Mouse (Mus musculus) liver, embryonic 13.5 days (tissue): ENCODE results near the gene Gpr183. TPM values are rescaled to one million over a fixed set of nuclear protein-coding genes. Genes with fewer than 3 reads are reported as not detected.

Source experiments
- ATAC-seq: fragments of 200-750 bp; cut with Nextera tagmentation; 2 replicates; pipeline ENCODE4 v1.8.0; 2017; ENCODE audit warnings: low read depth, mild to moderate bottlenecking, moderate number of reproducible peaks, moderate library complexity
- DNase-seq: peaks from one replicate; pipeline ENCODE4 v3.0.0; 2022
- H3K27ac ChIP-seq: fragments of 300-500 bp; sonication (generic); 2 replicates; pipeline ENCODE4 v1.5.1; 2015; ENCODE audit warnings: moderate library complexity, mild to moderate bottlenecking, inconsistent platforms
- H3K27me3 ChIP-seq: fragments of 300-500 bp; sonication (generic); 2 replicates; pipeline ENCODE4 v1.6.1; 2015; ENCODE audit warnings: mild to moderate bottlenecking, inconsistent platforms
- H3K36me3 ChIP-seq: fragments of 300-500 bp; sonication (generic); 2 replicates; pipeline ENCODE4 v1.6.1; 2015; ENCODE audit warnings: mild to moderate bottlenecking, inconsistent platforms
- H3K4me1 ChIP-seq: fragments of 300-500 bp; sonication (generic); replicated peaks from 2 replicates; pipeline ENCODE4 v1.6.1; 2015; ENCODE audit warnings: inconsistent platforms
- H3K4me2 ChIP-seq: fragments of 300-500 bp; sonication (generic); 2 replicates; pipeline ENCODE4 v1.6.1; 2015; ENCODE audit warnings: inconsistent platforms, mild to moderate bottlenecking, moderate library complexity
- H3K4me3 ChIP-seq: fragments of 300-500 bp; sonication (generic); replicated peaks from 2 replicates; pipeline ENCODE4 v1.5.1; 2015; ENCODE audit warnings: mild to moderate bottlenecking, inconsistent platforms
- H3K9ac ChIP-seq: fragments of 300-500 bp; sonication (generic); 2 replicates; pipeline ENCODE4 v1.6.1; 2015; ENCODE audit warnings: mild to moderate bottlenecking, inconsistent platforms
- H3K9me3 ChIP-seq: fragments of 300-500 bp; sonication (generic); replicated peaks from 2 replicates; pipeline ENCODE4 v1.6.1; 2016; ENCODE audit warnings: inconsistent platforms
- WGBS: fragments of 180-500 bp; shearing (Covaris S2); methylation state at CpG from one replicate; pipeline ENCODE4 v1.1.7; 2015; ENCODE audit not compliant: insufficient replicate concordance; 5-methylcytosine and 5-hydroxymethylcytosine counted together
- polyA plus RNA-seq: library from polyadenylated mRNA; unstranded; fragments of >200 nt; fragmentation: Nextera tagmentation; extraction: Ambion mirVana; gene quantifications from 2 replicates; pipeline ENCODE4 v1.2.1, GENCODE M21; 2015

The Gpr183 gene
- polyA plus RNA-seq, 1 experiment from 2014 or later, result 0.96 TPM

DNA sequence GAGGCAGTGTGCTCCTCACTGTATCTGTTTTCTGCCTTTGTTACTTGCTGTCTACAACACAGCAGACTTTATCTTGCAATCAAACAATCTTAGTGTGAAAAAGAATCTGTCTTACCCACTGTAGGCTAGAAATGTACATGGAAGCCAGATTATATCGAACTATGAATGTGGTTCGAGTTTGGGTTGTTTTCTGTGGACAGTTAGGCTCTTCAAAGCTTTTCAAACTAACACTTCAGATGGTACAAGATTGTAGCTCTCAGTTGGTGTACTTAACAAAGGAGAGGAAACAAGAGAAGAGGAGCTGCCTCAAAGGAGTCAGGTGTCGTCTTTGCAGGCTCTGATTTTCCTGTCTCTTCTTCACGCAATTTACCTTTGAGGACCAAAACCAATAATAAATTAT is 22.7 kb upstream of the Gpr183 start:
- no peaks in the 10 kb centered on the region for H3K9me3 ChIP-seq
- DNase-seq (no peak), ATAC-seq (no peak)
- no peak overlapping the region for H3K27ac ChIP-seq
- no peak overlapping the region for H3K4me3 ChIP-seq
- 71% methylated on average over 4 of the region's 4 CpGs for WGBS
- H3K4me2 ChIP-seq, result no peak overlapping the region
- H3K36me3 ChIP-seq, result no peaks in the 10 kb centered on the region
- H3K9ac ChIP-seq, result no peak overlapping the region
- peaks cover 47% of the 10 kb centered on the region for H3K4me1 ChIP-seq
- H3K27me3 ChIP-seq, result no peaks in the 10 kb centered on the region

DNA sequence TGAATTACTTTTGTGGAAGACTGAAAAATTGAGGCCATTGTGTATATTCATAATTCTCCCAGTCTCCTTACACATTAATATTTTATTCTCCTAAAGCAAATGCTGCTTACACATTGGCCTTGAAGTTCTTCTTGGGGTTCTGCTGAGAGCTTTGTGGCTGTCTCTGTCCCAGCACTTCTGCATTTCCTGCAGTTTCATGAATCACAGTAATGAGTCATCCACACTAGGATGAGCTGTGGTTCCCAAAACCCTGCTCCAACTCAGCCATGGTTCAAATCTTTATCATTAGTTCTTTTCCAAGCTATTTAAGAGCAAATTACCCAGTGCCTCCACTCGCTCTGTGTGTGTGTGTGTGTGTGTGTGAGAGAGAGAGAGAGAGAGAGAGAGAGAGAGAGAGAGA is 22.3 kb upstream of the Gpr183 start:
- DNase-seq (no peak), ATAC-seq (no peak)
- H3K36me3 ChIP-seq, result no peaks in the 10 kb centered on the region
- no peak overlapping the region for H3K4me3 ChIP-seq
- no peaks in the 10 kb centered on the region for H3K9me3 ChIP-seq
- peaks cover 48% of the 10 kb centered on the region for H3K4me1 ChIP-seq
- no peaks in the 10 kb centered on the region for H3K27me3 ChIP-seq
- H3K27ac ChIP-seq, result no peak overlapping the region
- no peak overlapping the region for H3K9ac ChIP-seq
- no peak overlapping the region for H3K4me2 ChIP-seq
- 53% methylated on average over 1 of the region's 1 CpGs for WGBS

DNA sequence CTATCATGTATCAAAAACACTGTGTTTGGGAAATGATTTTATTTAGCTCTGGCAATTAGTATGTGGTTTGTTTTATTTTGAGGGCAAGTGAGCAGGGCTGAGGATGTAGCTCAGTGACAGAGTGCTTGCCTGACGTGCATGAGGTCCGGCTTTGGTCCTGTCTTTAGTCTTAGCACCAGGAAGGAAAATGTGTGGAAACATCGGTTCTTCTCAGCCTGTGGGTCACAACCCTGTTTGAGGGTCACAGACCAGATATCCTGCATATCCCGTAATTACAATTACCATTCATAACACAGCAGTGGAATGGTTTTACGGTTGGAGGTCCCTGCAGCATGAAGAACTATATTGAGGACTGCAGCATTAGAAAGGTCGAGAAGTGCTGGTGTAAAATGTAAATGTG is 21.0 kb upstream of the Gpr183 start:
- Histone ChIP-seq H3K27me3 (no peaks in the 10 kb centered on the region), H3K9me3 (no peaks in the 10 kb centered on the region), H3K4me3 (no peak overlapping the region), H3K4me1 (peaks cover 49% of the 10 kb centered on the region), H3K9ac (no peak overlapping the region), H3K27ac (no peak overlapping the region), H3K36me3 (no peaks in the 10 kb centered on the region), H3K4me2 (no peak overlapping the region)
- peak; percentile 31; the same call in 1 of the 2 replicates for ATAC-seq
- WGBS, result 56% methylated on average over 6 of the region's 6 CpGs
- no peak for DNase-seq

DNA sequence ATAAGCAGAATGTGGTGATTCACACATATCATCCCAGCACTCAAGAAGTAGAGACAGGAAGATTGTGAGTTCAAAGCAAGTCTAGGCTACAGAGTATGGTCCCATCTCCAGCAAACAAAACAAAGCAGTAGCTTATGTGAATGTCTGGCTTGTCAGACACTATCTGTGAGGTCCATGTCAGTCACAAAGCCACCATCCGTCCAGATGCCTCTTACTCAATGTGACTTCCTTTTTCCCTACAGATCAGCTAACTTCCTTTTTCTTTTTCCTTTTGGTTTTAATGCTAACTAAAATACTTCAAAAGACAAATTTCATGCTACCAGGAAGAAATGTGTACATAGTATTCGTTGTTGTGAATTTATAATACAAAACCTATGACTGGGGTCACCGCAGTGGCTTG is 20.5 kb upstream of the Gpr183 start:
- H3K27ac ChIP-seq, result peak overlapping the region; percentile 23; the same call in 1 of the 2 replicates
- ATAC-seq (no peak), DNase-seq (no peak)
- H3K9ac ChIP-seq, result no peak overlapping the region
- no peaks in the 10 kb centered on the region for H3K27me3 ChIP-seq
- H3K4me3 ChIP-seq, result no peak overlapping the region
- peaks cover 49% of the 10 kb centered on the region for H3K4me1 ChIP-seq
- no peak overlapping the region for H3K4me2 ChIP-seq
- WGBS, result 16% methylated on average over 3 of the region's 3 CpGs
- no peaks in the 10 kb centered on the region for H3K9me3 ChIP-seq
- no peaks in the 10 kb centered on the region for H3K36me3 ChIP-seq

DNA sequence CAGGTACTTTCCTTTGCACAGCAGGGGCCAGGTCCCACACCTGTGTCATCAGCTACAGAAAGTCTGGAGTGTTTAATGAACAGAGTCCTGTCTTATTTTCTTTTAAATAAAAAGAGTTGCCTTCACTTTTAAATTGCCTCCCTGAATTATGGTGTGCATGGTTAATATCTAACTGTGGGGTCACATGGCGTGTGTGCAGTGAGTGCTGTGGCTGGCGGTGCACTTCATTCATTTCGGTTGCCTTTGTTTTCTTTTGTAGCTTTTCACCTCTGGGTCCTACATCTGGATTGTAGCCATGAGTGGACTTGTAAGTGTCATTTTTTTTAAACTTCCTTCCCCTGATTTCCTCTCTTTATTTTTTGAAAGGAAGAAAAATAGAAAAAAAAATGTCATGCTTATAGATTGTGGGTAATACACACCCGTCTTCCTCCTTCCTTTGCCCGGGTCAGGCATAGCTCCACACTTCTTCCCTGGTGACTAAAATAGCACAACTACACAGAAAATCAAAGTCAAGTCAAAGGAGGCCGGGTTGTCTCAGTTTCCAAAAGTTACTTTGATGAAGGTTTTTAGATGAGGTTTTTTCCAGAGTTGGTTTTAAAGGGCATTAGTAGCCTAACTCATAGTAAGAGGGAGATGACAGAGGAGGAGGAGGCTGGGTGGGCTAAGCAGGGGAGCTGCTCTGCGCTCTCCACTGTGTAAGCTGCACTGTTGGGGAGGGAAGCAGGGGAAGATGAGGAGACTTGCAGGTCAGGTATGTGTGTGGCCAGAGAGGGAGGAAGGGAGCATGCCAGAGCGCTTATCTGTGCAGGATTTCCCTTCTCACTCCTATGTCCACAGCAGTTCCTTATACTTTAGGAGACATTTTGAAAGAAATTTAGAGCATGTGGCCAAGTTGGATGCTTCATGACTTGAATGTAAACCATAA is 18.3 kb upstream of the Gpr183 start:
- Histone ChIP-seq H3K27me3 (no peaks in the 10 kb centered on the region), H3K4me2 (no peak overlapping the region), H3K4me3 (no peak overlapping the region), H3K4me1 (peaks cover 33% of the 10 kb centered on the region), H3K9ac (no peak overlapping the region), H3K27ac (peak overlapping the region; percentile 20; the same call in 1 of the 2 replicates), H3K9me3 (no peaks in the 10 kb centered on the region), H3K36me3 (no peaks in the 10 kb centered on the region)
- WGBS, result 45% methylated on average over 8 of the region's 8 CpGs
- DNase-seq, result no peak
- peak; percentile 44; the same call in 1 of the 2 replicates for ATAC-seq

DNA sequence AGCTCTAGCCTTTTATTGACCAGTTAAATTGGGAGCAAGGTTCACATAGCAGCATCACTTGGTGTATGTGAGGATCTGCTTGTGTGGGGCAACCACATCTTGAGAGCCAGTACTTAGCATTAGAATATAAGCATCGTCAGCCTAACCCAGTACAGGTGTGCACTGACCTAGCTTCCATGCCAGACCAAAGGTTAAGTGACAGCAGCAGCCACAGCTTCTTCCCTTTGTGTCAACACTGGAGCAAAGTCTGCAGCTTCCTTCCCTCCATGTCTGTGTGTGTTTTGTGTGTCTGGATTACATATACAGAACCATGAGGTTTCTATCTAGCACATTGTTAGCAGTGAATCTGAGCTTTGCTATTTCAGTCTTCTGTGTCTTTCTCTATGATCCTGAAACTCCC is 16.5 kb upstream of the Gpr183 start:
- Histone ChIP-seq H3K36me3 (no peaks in the 10 kb centered on the region), H3K27ac (no peak overlapping the region), H3K9me3 (no peaks in the 10 kb centered on the region), H3K4me3 (no peak overlapping the region), H3K27me3 (no peaks in the 10 kb centered on the region), H3K4me1 (peaks cover 23% of the 10 kb centered on the region), H3K4me2 (no peak overlapping the region), H3K9ac (no peak overlapping the region)
- 83% methylated on average over 1 of the region's 1 CpGs for WGBS
- DNase-seq, result no peak
- ATAC-seq, result no peak

DNA sequence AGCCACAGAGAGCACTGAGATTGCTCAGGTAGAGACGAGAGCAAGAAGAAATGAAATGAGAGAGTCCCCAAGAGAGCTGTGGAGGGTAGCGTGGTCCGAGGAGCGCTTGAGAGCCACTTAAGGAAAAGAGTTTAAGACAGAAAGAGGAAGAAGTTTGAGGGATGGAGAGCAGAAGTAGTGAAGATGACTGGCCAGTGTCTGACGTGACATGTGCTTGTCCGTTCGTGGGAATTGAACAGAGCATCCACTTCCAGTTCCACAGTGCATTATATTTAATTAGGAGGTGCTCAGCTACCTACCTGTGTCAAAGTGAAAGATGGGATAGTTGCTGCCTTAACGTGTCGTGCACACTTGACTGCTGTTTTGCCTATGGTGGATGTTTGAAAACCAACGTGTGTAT is 8.1 kb upstream of the Gpr183 start:
- 63% methylated on average over 10 of the region's 10 CpGs for WGBS
- H3K9me3 ChIP-seq, result no peaks in the 10 kb centered on the region

DNA sequence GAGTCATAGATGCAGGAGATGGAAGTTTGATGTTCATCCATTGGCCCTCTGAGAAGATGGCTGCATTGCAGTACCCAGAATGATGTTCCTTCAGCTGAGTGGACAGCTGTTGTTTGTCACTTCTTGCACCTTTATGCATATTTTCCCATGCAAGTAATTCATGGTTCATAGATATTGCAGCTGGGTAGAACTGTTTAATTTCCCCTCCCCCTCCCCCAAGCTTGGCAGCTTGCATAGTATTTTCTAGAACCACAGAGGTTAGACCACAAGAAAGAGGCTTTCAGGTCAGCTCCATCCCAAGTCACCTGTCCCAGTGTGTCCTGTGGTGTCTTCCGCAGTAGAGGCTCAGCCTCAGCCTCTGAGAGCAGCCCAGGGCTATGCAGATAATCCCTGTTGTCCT is 5.4 kb upstream of the Gpr183 start:
- no peak overlapping the region for H3K9ac ChIP-seq
- 0 out of 2 replicates have a peak, but pooled peaks cover 6% of the 10 kb centered on the region for H3K36me3 ChIP-seq
- ATAC-seq, result no peak
- no peak overlapping the region for H3K27ac ChIP-seq
- H3K27me3 ChIP-seq, result no peaks in the 10 kb centered on the region
- peaks cover 11% of the 10 kb centered on the region for H3K4me1 ChIP-seq
- H3K4me2 ChIP-seq, result no peak overlapping the region
- WGBS, result 65% methylated on average over 1 of the region's 1 CpGs
- no peaks in the 10 kb centered on the region for H3K9me3 ChIP-seq
- no peak overlapping the region for H3K4me3 ChIP-seq
- DNase-seq, result no peak

More for the DNA sequence above, 8.1 kb upstream of the Gpr183 start:
- Histone ChIP-seq H3K4me3 (no peak overlapping the region), H3K27ac (no peak overlapping the region), H3K4me1 (no peaks in the 10 kb centered on the region), H3K9ac (no peak overlapping the region), H3K27me3 (no peaks in the 10 kb centered on the region), H3K4me2 (no peak overlapping the region), H3K36me3 (peaks cover 6% of the 10 kb centered on the region; the same call in 1 of the 2 replicates)
- DNase-seq (no peak), ATAC-seq (no peak)

DNA sequence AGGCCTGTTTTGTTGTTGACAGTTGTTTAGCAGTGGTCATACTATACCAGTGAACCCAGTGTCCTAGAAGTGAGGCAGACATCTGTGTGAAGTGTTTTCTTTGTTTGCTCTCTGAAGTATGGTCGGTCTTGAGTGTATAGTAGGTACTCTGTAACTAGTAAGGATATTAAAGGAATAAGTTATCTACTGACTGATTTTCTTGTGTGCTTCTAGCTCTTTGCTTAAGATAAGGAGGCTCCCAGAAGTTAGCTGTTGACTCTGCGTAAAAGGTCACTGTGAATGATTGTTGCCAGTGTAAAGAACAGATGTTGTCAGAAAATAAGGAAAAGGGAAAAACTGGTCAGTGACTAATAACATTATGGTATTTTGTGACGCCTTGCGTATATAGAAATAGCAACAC is 2.1 kb upstream of the Gpr183 start:
- no peak overlapping the region for H3K9ac ChIP-seq
- H3K4me2 ChIP-seq, result no peak overlapping the region
- H3K4me3 ChIP-seq, result no peak overlapping the region
- ATAC-seq (no peak), DNase-seq (no peak)
- H3K4me1 ChIP-seq, result peaks cover 29% of the 10 kb centered on the region
- WGBS, result 66% methylated on average over 4 of the region's 4 CpGs
- no peaks in the 10 kb centered on the region for H3K9me3 ChIP-seq
- H3K27me3 ChIP-seq, result no peaks in the 10 kb centered on the region
- no peaks in the 10 kb centered on the region for H3K36me3 ChIP-seq
- no peak overlapping the region for H3K27ac ChIP-seq

DNA sequence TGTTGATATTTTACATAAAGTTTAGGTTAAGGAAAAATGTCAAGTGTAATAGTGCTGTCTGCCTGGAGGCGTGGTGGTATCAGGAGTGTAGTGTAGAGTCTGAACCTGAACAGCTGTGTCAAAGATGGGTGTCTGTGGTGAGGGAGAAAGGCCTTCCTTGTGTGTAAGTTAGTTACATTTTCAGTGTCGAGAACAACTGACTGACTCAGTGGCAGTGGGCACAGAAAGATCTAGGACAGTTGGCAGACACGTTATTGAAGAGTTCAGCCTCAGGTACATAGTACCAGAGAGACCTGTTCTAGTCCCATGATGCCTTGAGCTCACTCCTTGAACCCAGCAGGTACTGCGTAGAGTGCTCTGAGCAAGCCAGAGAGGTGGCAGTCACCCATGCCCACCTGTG is 466 bp upstream of the Gpr183 start:
- no peak overlapping the region for H3K4me2 ChIP-seq
- no peaks in the 10 kb centered on the region for H3K9me3 ChIP-seq
- no peak overlapping the region for H3K4me3 ChIP-seq
- no peak for ATAC-seq
- no peak overlapping the region for H3K9ac ChIP-seq
- no peaks in the 10 kb centered on the region for H3K36me3 ChIP-seq
- no peak for DNase-seq
- H3K27me3 ChIP-seq, result no peaks in the 10 kb centered on the region
- peaks cover 45% of the 10 kb centered on the region for H3K4me1 ChIP-seq
- WGBS, result 76% methylated on average over 4 of the region's 4 CpGs
- no peak overlapping the region for H3K27ac ChIP-seq

DNA sequence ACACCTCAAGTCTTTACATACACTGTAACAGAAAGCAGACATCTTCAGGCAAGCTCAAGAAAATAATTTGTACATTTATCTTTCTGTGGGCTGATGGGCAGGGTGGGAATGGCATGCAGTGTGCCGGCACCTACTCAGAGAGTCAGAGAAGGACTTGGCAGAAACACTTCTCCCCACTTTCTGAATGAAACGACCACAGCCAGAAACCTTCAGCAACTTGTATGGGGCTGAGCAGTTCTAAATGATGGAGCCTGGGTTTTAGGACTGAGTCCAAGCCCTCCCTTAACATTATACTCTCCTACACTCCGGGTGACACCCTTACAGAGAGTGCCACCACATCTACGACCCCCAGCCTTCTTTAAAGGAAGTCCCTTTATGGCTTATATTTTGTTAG is 1.1 kb downstream of the Gpr183 start:
- Histone ChIP-seq H3K9ac (0 out of 2 replicates have a peak overlapping the region, but pooled peaks have one; percentile 1), H3K4me2 (peak overlapping the region; percentile 12; the same call in 1 of the 2 replicates), H3K9me3 (no peaks in the 10 kb centered on the region), H3K36me3 (no peaks in the 10 kb centered on the region), H3K4me1 (peaks cover 45% of the 10 kb centered on the region), H3K27me3 (no peaks in the 10 kb centered on the region), H3K4me3 (peak overlapping the region; percentile 2; the same call in 1 of the 2 replicates), H3K27ac (no peak overlapping the region)
- WGBS, result 46% methylated on average over 4 of the region's 4 CpGs
- DNase-seq, result no peak
- no peak for ATAC-seq
